Mouse (Mus musculus) lung, postnatal 10 days (tissue): Measurements from ENCODE around the gene Hsd17b14.
A peak's percentile ranks its signal among the peaks of the same experiment; 100 is the strongest.

Experiments
- DNase-seq: peaks from one replicate; pipeline ENCODE4 v3.0.0; 2021

The Hsd17b14 gene

GRCm38 (mm10) chr7:45530643-45531042 lies 24.1 kb upstream of the Hsd17b14 start:
- DNase-seq = peak; percentile 60

GRCm38 (mm10) chr7:45535676-45536075 lies 19.0 kb upstream of the Hsd17b14 start:
- no peak for DNase-seq

GRCm38 (mm10) chr7:45537602-45538001 lies 17.1 kb upstream of the Hsd17b14 start:
- DNase-seq = no peak

GRCm38 (mm10) chr7:45538163-45539041 lies 16.3 kb upstream of the Hsd17b14 start:
- peak; percentile 71 for DNase-seq

GRCm38 (mm10) chr7:45539095-45539494 lies 15.6 kb upstream of the Hsd17b14 start:
- no peak for DNase-seq

- DNase-seq = no peak
Measured at GRCm38 (mm10) chr7:45540213-45540612, 14.5 kb upstream of the Hsd17b14 start.

- DNase-seq = no peak
Measured at GRCm38 (mm10) chr7:45544525-45544924, 10.2 kb upstream of the Hsd17b14 start.

GRCm38 (mm10) chr7:45549641-45550436 lies 4.9 kb upstream of the Hsd17b14 start:
- no peak for DNase-seq

- no peak for DNase-seq
Measured at GRCm38 (mm10) chr7:45550821-45551511, 3.7 kb upstream of the Hsd17b14 start.

GRCm38 (mm10) chr7:45551512-45551883 lies 3.2 kb upstream of the Hsd17b14 start:
- no peak for DNase-seq

- no peak for DNase-seq
Measured at GRCm38 (mm10) chr7:45553519-45553918, 1.2 kb upstream of the Hsd17b14 start.

GRCm38 (mm10) chr7:45553990-45554389 lies 703 bp upstream of the Hsd17b14 start:
- no peak for DNase-seq

- peak; percentile 89 for DNase-seq
Measured at GRCm38 (mm10) chr7:45555787-45556186, 1.1 kb downstream of the Hsd17b14 start.

- DNase-seq = peak; percentile 38
Measured at GRCm38 (mm10) chr7:45558907-45559306, 4.2 kb downstream of the Hsd17b14 start.

GRCm38 (mm10) chr7:45560241-45560640 lies 5.5 kb downstream of the Hsd17b14 start:
- no peak for DNase-seq

- DNase-seq = peak; percentile 88
Measured at GRCm38 (mm10) chr7:45560843-45561623, 6.3 kb downstream of the Hsd17b14 start.

GRCm38 (mm10) chr7:45561624-45562520 lies 7.2 kb downstream of the Hsd17b14 start:
- no peak for DNase-seq

GRCm38 (mm10) chr7:45564811-45565210 lies 10.1 kb downstream of the Hsd17b14 start:
- DNase-seq = no peak

GRCm38 (mm10) chr7:45565446-45565845 lies 10.8 kb downstream of the Hsd17b14 start:
- no peak for DNase-seq

GRCm38 (mm10) chr7:45567112-45567779 lies 12.6 kb downstream of the Hsd17b14 start:
- DNase-seq = no peak
